Mouse (Mus musculus) adrenal gland, adult 8-10 months (tissue): ENCODE results near the gene Traip. TPM values are rescaled to one million over a fixed set of nuclear protein-coding genes. Genes with fewer than 3 reads are reported as not detected.
A peak's percentile ranks its signal among the peaks of the same experiment; 100 is the strongest.

ENCODE experiments used
- DNase-seq: peaks from one replicate; pipeline ENCODE4 v3.0.0; 2022
- total RNA-seq, 4 experiments: library from RNA; stranded (reverse); gene quantifications; 2 replicates each; pipeline ENCODE4 v1.2.4; 2022

Traip gene
- total RNA-seq, 4 experiments from 2014 or later, result 2.2 to 7.0 (median 4.2) TPM

- no peak for DNase-seq
Observed at GRCm38 (mm10) chr9:107971690-107972541, 22.0 kb downstream of the Traip start.

DNA sequence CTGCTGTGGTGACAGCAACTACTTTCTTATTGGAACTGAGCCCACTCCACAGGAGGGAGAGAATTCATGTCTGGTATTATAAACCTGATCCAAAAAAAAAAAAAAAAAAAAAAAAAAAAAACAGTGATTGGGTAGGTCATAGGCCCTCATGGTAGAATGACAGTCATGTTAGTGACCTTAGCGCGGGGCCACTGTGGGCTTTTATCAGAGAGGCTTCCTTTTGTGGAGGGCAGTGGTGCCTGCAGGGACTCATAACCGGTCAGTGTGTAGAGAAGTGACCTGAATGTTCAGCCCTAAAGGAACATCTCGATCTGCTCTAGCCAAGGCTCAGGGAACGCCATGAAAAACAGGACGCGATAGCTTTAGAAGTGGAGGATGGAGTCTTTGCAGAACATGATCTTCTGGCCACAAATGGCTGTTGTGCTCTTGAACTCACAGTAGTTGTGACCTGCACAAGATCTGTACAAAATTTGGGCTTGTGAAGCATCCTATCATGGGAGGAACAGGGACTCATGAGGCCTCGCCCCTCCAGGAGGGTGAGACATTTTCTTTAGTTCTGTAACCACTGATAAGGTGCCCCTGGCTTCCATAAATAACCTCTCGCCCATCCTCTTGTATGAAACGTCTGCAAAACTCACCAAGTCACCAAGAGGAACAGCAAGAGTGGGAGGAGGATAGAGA is 24.7 kb downstream of the Traip start:
- no peak for DNase-seq

- no peak for DNase-seq
Observed at GRCm38 (mm10) chr9:107975399-107976386, 25.8 kb downstream of the Traip start, which contains the start of gene Uba7. Uba7 (plus strand) TSS chr9:107975505.

DNA sequence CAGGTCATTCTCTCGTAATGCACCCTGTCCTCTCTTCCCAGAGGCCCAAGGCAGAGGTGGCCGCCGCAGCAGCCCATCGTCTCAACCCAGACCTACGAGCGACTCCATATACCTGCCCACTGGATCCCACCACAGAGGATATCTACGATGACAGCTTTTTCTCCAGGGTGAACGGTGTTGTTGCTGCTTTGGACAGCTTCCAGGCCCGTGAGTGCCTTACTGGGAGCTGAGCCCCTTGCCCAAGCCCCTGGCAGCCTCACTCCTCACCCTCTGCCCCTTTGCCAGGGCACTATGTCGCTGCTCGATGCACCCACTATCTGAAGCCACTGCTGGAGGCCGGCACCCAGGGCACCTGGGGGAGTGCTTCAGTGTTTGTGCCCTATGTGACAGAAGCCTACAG is 28.9 kb downstream of the Traip start:
- no peak for DNase-seq

DNA sequence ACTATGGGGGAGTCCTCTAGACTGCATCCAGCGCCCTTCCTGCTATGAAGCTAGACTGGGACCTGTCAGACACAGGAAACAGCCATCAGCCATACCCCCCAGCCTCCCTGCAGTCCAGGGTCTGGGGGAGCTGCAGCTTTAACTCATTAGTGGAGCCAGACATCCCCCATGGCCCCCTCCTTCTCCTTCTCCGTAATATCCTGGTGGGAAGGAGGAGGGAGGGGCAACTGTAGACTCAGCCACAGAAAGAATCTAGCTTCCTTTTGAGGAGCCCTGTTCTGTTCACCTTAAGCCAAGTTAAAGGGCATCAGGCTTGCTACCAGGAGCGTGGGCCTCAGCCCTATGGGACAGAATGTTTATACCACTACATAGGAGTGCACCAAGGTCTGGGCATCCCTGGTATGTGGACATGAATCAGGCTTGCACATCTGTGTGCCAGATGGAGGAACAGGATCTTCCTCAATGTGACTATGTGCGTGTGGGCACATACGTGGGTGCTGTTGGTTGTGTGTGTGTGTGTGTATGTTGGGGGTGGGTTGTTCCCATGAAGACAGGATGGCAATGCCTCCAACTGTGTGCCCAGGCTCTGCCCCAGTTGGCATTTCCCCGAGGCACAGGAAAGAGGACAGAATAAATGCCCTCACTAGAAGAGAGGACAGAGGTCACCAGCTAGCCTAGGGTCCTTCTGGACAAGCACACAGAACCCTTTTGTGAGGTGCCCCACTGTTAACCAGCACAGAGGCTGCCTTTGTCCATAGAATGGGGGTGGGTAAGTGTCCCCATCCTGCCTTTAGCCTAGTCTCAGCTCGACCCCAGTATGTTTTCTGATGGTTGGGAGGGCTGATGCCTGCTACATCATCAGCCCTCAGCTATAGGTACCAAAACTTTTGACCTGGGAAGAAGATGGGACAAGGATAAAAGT is 32.0 kb downstream of the Traip start:
- no peak for DNase-seq

- DNase-seq, result peak; percentile 40
Observed at GRCm38 (mm10) chr9:107982681-107983346, 32.9 kb downstream of the Traip start, which contains the start of gene Gm20661. Gm20661 (plus strand) TSS chr9:107983058.

DNA sequence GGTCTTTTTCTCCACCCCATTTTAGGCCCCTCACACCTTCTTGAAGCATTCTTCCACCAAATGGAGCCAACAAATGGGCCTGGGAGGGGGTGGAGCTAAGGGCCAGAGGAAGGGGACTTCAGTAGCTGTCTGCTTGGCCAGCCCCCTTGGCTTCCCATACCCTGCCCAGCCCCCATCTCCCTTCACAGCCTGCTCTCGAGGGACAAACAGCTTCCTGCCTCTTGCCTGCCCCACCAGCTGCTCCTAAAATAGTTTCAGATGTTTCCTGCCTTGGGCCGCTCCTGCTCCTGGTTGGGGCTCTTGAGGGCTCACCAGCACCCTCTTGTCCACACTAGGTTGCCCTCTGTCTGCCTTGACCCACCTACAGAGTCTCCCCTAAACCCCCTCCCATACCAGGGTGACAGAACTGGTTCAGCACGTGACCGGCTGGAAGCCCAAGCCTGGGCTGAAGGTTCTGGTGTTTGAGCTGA is 33.5 kb downstream of the Traip start:
- peak; percentile 75 for DNase-seq

- no peak for DNase-seq
Observed at GRCm38 (mm10) chr9:107984052-107984753, 34.3 kb downstream of the Traip start.

GRCm38 (mm10) chr9:107984754-107985055 is 34.8 kb downstream of the Traip start:
- no peak for DNase-seq

DNA sequence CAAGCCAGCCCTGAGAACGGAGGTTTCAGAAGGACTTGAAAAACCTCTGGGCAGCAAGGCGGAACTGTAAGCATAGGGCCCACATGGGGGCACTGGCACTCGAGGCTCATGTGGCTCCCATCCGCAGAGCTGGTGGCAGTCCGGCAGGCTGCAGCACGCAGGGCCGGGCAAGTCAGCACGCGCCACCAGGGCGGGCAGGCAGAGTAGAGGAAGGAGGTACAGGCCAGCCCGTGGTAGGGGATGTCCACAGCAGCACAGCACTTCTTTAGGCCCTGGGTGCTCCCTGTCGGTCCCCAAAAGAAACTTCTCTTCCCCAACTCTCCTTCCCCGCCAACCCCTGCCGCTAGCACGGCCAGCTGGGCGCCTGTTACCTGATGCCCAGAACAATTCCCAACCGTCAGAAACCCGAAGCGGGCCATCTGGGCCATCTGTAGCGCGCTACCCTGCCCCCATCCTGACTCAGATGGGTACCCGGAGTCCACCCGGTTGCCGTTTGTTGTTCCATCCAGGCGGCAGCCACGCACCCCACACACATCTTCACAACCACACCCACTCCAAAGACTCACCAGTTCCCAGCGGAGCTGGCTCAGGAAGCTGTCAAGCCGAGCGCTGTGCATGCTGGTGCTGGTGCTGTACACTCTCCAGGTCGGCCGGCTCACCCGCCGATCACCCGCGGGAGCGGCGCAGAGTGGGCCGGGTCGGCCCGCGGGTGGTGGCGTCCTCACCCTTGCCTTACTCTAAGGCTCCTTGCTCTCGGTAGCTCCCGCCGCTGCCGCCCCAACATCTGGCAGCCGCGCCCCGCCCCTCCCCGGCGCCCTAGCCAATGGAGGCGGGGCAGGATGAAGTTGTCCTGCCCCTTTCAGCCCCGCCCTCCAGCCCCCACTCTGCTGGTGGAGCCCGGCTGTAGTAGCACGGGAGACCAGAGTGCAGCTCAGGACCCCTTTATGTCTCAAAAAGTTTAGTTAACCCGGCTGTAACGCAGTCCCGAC is 35.5 kb downstream of the Traip start, which contains the start of gene Inka1:
Inka1 (minus strand) TSS at position 749 of the 989 bp plus-strand sequence.
- DNase-seq, result peak; percentile 81

DNA sequence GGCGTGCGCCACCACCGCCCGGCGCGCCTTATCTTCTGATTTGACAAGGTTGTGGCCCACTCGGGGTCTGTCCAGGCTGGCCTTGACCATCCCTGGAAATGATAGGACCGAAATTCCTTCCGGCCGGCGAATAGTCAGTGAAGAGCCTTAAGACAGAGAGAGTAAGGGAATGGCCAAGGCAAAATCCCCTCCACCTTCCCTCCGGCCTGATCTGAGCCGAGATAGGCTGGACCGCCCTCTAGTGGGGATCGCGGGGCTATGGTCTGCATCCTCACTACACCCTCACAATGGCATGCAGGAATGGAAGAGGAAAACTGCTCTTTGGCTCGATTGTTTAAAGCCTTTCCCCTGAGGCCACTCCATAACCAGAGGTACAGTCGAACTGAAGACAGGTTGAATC is 36.4 kb downstream of the Traip start:
- DNase-seq, result peak; percentile 76

DNA sequence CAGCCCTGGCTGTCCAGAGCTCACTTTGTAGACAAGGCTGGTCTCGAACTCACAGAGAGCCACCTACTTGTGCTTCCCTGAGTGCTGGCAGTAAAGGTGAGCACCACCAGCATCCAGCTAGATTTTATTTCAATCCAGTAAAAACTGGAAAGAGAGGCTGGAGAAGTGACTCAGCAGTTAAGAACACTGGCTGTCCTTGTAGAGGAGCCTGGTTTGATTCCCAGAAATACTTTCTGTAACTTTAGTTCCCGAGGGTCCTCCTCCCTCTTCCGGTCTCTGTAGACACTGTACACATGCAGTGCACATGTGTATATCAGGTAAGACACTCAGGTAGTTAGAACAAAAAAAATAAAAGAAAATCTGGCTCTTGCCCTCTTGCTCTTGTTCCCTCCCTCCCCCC is 38.0 kb downstream of the Traip start:
- no peak for DNase-seq

DNA sequence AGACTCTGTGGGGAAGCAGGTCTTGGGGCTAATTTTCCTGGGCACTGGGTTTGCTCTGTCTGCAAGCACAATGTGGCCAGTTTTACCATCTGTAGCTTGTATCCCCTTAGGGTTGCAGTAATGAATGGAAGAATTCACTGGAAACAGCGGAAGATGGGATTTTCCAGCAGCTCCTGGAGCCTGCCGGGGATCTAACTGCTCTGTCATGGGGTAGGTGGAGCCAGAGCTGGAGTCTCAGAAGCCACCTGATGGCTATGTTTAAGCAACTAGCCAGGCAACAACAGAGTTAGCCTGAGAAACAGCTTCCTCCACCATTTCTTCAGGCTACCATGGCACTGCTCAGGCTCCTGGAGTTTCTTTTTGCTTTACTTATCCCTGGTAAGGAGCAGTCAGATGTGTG is 42.3 kb downstream of the Traip start, which contains the start of gene Cdhr4:
Cdhr4 (plus strand) TSS at position 301 of the 400 bp plus-strand sequence.
- DNase-seq, result no peak

DNA sequence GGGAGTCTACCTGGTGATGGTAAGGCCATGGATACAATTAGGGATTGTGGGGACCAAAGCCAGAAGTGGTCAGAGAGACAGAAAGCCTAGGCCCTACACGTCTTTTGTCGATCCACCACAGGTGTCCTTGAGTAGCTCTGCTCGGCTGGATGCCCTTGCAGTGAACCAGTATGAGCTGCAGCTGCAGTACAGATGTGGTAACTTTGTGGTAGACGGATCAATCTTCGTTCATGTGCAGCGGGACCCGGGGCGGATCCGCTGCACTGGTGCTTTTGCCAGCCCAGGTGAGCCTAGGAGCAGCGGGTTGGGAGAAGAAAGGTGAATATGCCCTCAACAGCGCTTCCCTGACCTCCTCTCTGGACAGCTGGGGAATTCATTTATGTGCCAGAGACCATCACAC is 43.1 kb downstream of the Traip start:
- DNase-seq, result no peak

GRCm38 (mm10) chr9:107994464-107994863 is 44.5 kb downstream of the Traip start:
- DNase-seq, result no peak

DNA sequence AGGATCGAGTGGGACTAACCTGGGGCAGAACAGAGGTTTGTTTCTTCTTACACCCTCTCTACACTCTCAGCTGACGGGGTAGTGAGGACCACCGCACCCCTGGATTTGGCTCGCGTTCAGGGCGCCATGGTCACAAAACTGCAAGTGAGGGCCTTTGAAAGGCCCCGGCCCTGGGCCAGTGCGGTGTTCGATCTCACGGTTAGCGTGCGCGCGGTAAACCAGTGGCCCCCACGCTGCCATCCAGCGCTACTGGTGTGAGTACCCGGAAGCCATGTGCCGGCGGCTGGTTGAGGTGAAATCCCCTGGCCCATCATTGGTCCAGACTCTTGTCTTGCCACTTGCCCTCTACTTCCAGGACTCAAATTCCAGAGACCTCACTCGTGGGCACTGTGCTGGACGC is 45.6 kb downstream of the Traip start:
- no peak for DNase-seq

- DNase-seq, result no peak
Observed at GRCm38 (mm10) chr9:107996049-107996448, 46.1 kb downstream of the Traip start, which contains the start of gene Gm20662. Gm20662 (plus strand) TSS chr9:107996349.
